Mouse (Mus musculus) midbrain, embryonic 10.5 days (tissue): ENCODE measurements around the gene Fosb. TPM values are rescaled to one million over a fixed set of nuclear protein-coding genes. Genes with fewer than 3 reads are reported as not detected.

Experiments used
- DNase-seq: peaks from one replicate; pipeline ENCODE4 v3.0.0-alpha.2; 2017; ENCODE audit warnings: low spot score
- H3K27ac ChIP-seq: fragments of 300-500 bp; sonication (generic); replicated peaks from 2 replicates; pipeline ENCODE4 v1.5.1; 2016; ENCODE audit warnings: mild to moderate bottlenecking
- H3K27me3 ChIP-seq: fragments of 300-500 bp; sonication (generic); 2 replicates; pipeline ENCODE4 v1.6.1; 2016; ENCODE audit warnings: low read depth, mild to moderate bottlenecking; ENCODE audit not compliant: poor library complexity, severe bottlenecking
- H3K36me3 ChIP-seq: fragments of 300-500 bp; sonication (generic); 2 replicates; pipeline ENCODE4 v1.6.1; 2016; ENCODE audit warnings: mild to moderate bottlenecking, moderate library complexity
- H3K4me1 ChIP-seq: fragments of 300-500 bp; sonication (generic); 2 replicates; pipeline ENCODE4 v1.6.1; 2016
- H3K4me3 ChIP-seq: fragments of 300-500 bp; sonication (generic); 2 replicates; pipeline ENCODE4 v1.5.1; 2016; ENCODE audit warnings: mild to moderate bottlenecking, moderate library complexity
- H3K9me3 ChIP-seq: fragments of 300-500 bp; sonication (generic); replicated peaks from 2 replicates; pipeline ENCODE4 v1.6.1; 2016; ENCODE audit warnings: mild to moderate bottlenecking
- WGBS: fragments of 180-500 bp; shearing (Covaris S2); methylation state at CpG from one replicate; pipeline ENCODE4 v1.1.7; 2016; 5-methylcytosine and 5-hydroxymethylcytosine counted together
- polyA plus RNA-seq: library from polyadenylated mRNA; unstranded; fragments of >200 nt; fragmentation: Nextera tagmentation; extraction: Ambion mirVana; gene quantifications from 2 replicates; pipeline ENCODE4 v1.2.1, GENCODE M21; 2016

Fosb gene
- polyA plus RNA-seq, 1 experiment from 2014 or later, result 0.02 TPM

- DNase-seq, result peak; percentile 40
- peak overlapping the region; percentile 80 for H3K4me3 ChIP-seq
- peaks cover 67% of the 10 kb centered on the region for H3K27me3 ChIP-seq
- WGBS, result 2% methylated on average over 48 of the region's 48 CpGs
- no peak overlapping the region for H3K27ac ChIP-seq
- H3K9me3 ChIP-seq, result no peaks in the 10 kb centered on the region
- no peaks in the 10 kb centered on the region for H3K36me3 ChIP-seq
- H3K4me1 ChIP-seq, result peaks cover 42% of the 10 kb centered on the region
Measured at GRCm38 (mm10) chr7:19309278-19309883, 470 bp downstream of the Fosb start.

GRCm38 (mm10) chr7:19308454-19309277 lies 1.2 kb downstream of the Fosb start:
- peak overlapping the region; percentile 47 for H3K27ac ChIP-seq
- DNase-seq, result peak; percentile 98
- H3K27me3 ChIP-seq, result peaks cover 67% of the 10 kb centered on the region
- peaks cover 49% of the 10 kb centered on the region for H3K4me1 ChIP-seq
- no peaks in the 10 kb centered on the region for H3K36me3 ChIP-seq
- under 1% methylated on average over 58 of the region's 58 CpGs for WGBS
- peak overlapping the region; percentile 80 for H3K4me3 ChIP-seq
- H3K9me3 ChIP-seq, result no peaks in the 10 kb centered on the region

GRCm38 (mm10) chr7:19307739-19308453 lies 2.0 kb downstream of the Fosb start:
- DNase-seq, result peak; percentile 59
- Histone ChIP-seq H3K27me3 (peaks cover 68% of the 10 kb centered on the region), H3K4me1 (peaks cover 52% of the 10 kb centered on the region), H3K27ac (peak overlapping the region; percentile 47), H3K36me3 (no peaks in the 10 kb centered on the region), H3K9me3 (no peaks in the 10 kb centered on the region), H3K4me3 (peak overlapping the region; percentile 80)
- 2% methylated on average over 18 of the region's 18 CpGs for WGBS

GRCm38 (mm10) chr7:19306819-19307738 lies 2.8 kb downstream of the Fosb start:
- Histone ChIP-seq H3K4me3 (peak overlapping the region; percentile 80), H3K36me3 (no peaks in the 10 kb centered on the region), H3K27me3 (peaks cover 74% of the 10 kb centered on the region), H3K9me3 (no peaks in the 10 kb centered on the region), H3K4me1 (peaks cover 56% of the 10 kb centered on the region), H3K27ac (no peak overlapping the region)
- no peak for DNase-seq
- 68% methylated on average over 25 of the region's 25 CpGs for WGBS

GRCm38 (mm10) chr7:19305796-19306765 lies 3.8 kb downstream of the Fosb start:
- Histone ChIP-seq H3K4me1 (peaks cover 64% of the 10 kb centered on the region), H3K9me3 (no peaks in the 10 kb centered on the region), H3K27ac (no peak overlapping the region), H3K4me3 (peak overlapping the region; percentile 16; the same call in 1 of the 2 replicates), H3K27me3 (peaks cover 75% of the 10 kb centered on the region), H3K36me3 (no peaks in the 10 kb centered on the region)
- 52% methylated on average over 16 of the region's 16 CpGs for WGBS
- no peak for DNase-seq

- Histone ChIP-seq H3K27ac (no peak overlapping the region), H3K4me1 (peaks cover 63% of the 10 kb centered on the region), H3K4me3 (peak overlapping the region; percentile 49), H3K27me3 (peaks cover 75% of the 10 kb centered on the region), H3K36me3 (no peaks in the 10 kb centered on the region), H3K9me3 (no peaks in the 10 kb centered on the region)
- DNase-seq, result no peak
- 5% methylated on average over 6 of the region's 6 CpGs for WGBS
Measured at GRCm38 (mm10) chr7:19305413-19305735, 4.5 kb downstream of the Fosb start.

- DNase-seq, result peak; percentile 44
- 2% methylated on average over 48 of the region's 48 CpGs for WGBS
- H3K4me1 ChIP-seq, result peaks cover 60% of the 10 kb centered on the region
Measured at GRCm38 (mm10) chr7:19304501-19305412, 5.1 kb downstream of the Fosb start.

GRCm38 (mm10) chr7:19303770-19304169 lies 6.1 kb downstream of the Fosb start:
- H3K9me3 ChIP-seq, result no peaks in the 10 kb centered on the region
- WGBS, result under 1% methylated on average over 16 of the region's 16 CpGs
- H3K4me3 ChIP-seq, result peak overlapping the region; percentile 49
- no peak overlapping the region; the same call in 1 of the 2 replicates for H3K27ac ChIP-seq
- DNase-seq, result peak; percentile 88
- peaks cover 67% of the 10 kb centered on the region for H3K27me3 ChIP-seq
- peaks cover 51% of the 10 kb centered on the region for H3K4me1 ChIP-seq
- no peaks in the 10 kb centered on the region for H3K36me3 ChIP-seq

More at GRCm38 (mm10) chr7:19304501-19305412, 5.1 kb downstream of the Fosb start:
- Histone ChIP-seq H3K4me3 (peak overlapping the region; percentile 49), H3K27ac (no peak overlapping the region), H3K27me3 (peaks cover 75% of the 10 kb centered on the region), H3K36me3 (no peaks in the 10 kb centered on the region), H3K9me3 (no peaks in the 10 kb centered on the region)

GRCm38 (mm10) chr7:19303046-19303305 lies 6.9 kb downstream of the Fosb start:
- Histone ChIP-seq H3K27ac (no peak overlapping the region), H3K27me3 (peaks cover 67% of the 10 kb centered on the region), H3K4me3 (no peak overlapping the region), H3K4me1 (peaks cover 44% of the 10 kb centered on the region), H3K9me3 (no peaks in the 10 kb centered on the region), H3K36me3 (no peaks in the 10 kb centered on the region)
- DNase-seq, result no peak
- WGBS, result 77% methylated on average over 12 of the region's 12 CpGs

- Histone ChIP-seq H3K9me3 (no peaks in the 10 kb centered on the region), H3K36me3 (no peaks in the 10 kb centered on the region), H3K27me3 (peaks cover 62% of the 10 kb centered on the region), H3K4me3 (peak overlapping the region; percentile 55), H3K27ac (no peak overlapping the region), H3K4me1 (peaks cover 39% of the 10 kb centered on the region)
- 51% methylated on average over 13 of the region's 13 CpGs for WGBS
- no peak for DNase-seq
Measured at GRCm38 (mm10) chr7:19302264-19303045, 7.4 kb downstream of the Fosb start.
